Mouse (Mus musculus) cortical plate, adult 2 months (tissue): ENCODE results near the gene Grik4.

Source experiments
- CTCF ChIP-seq: fragments of 200-500 bp; IDR thresholded peaks from 2 replicates; pipeline ENCODE4 v1.5.1; 2011; ENCODE audit warnings: mild to moderate bottlenecking, control low read depth, low read length; ENCODE audit not compliant: insufficient read depth; ENCODE audit errors: extremely low read depth
- POLR2A ChIP-seq: fragments of 200-500 bp; IDR thresholded peaks from 2 replicates; pipeline ENCODE4 v1.6.1; 2011; ENCODE audit warnings: mild to moderate bottlenecking, low read length, control low read depth; ENCODE audit not compliant: insufficient read depth; ENCODE audit errors: extremely low read depth

- no peak for TF ChIP-seq POLR2A
- no peak for TF ChIP-seq CTCF
Observed at GRCm38 (mm10) chr9:42754699-42755098, 189.6 kb downstream of the Grik4 start.
